Mouse (Mus musculus) kidney, postnatal 25 days (tissue): Measurements from ENCODE around the gene Bid.
A peak's percentile ranks its signal among the peaks of the same experiment; 100 is the strongest.
"Not testable (repeated sequence)": the region's sequence is repeated elsewhere in the genome, so short reads cannot be mapped to it uniquely, and the experiment has no call there.

Experiments
- DNase-seq, 2 experiments: peaks; one replicate each; pipeline ENCODE4 v3.0.0; 2021; ENCODE audit warnings: mixed read lengths in 2 of 2

Bid gene

GRCm38 (mm10) chr6:120901776-120902645, 14.6 kb downstream of the Bid start:
- DNase-seq = no peak

GRCm38 (mm10) chr6:120898188-120898833, 18.3 kb downstream of the Bid start:
- DNase-seq = peak in 1 of 2 experiments; percentile 39

GRCm38 (mm10) chr6:120894524-120894923, 22.1 kb downstream of the Bid start:
- DNase-seq = no peak

- no peak for DNase-seq
These were observed 22.6 kb downstream of the Bid start for GRCm38 (mm10) chr6:120894089-120894488.

- DNase-seq = no peak
These were observed 30.0 kb downstream of the Bid start for GRCm38 (mm10) chr6:120886696-120887095.

- no peak for DNase-seq
These were observed 32.2 kb downstream of the Bid start for GRCm38 (mm10) chr6:120884436-120884835.

GRCm38 (mm10) chr6:120879046-120879445, 37.6 kb downstream of the Bid start:
- DNase-seq = peak in 1 of 2 experiments; percentile 21

- peak in 1 of 2 experiments; percentile 6 for DNase-seq
These were observed 42.8 kb downstream of the Bid start for GRCm38 (mm10) chr6:120873874-120874273.

- peak in 1 of 2 experiments; percentile 41 for DNase-seq
These were observed 45.4 kb downstream of the Bid start for GRCm38 (mm10) chr6:120871286-120871685.

GRCm38 (mm10) chr6:120868824-120869223, 47.8 kb downstream of the Bid start:
- no peak for DNase-seq

- DNase-seq = no peak
These were observed 50.4 kb downstream of the Bid start for GRCm38 (mm10) chr6:120866051-120866814.

- DNase-seq = no peak
These were observed 56.6 kb downstream of the Bid start for GRCm38 (mm10) chr6:120860079-120860478.

GRCm38 (mm10) chr6:120858217-120858711, 58.4 kb downstream of the Bid start:
- DNase-seq = no peak

GRCm38 (mm10) chr6:120854413-120854812, 62.2 kb downstream of the Bid start:
- DNase-seq = no peak

- not testable (repeated sequence) for DNase-seq
These were observed 65.9 kb downstream of the Bid start for GRCm38 (mm10) chr6:120850720-120851119.
